Mouse (Mus musculus): ENCODE data around the gene Dock11. TPM values are rescaled to one million over a fixed set of nuclear protein-coding genes. Genes with fewer than 3 reads are reported as not detected.

The Dock11 gene
- total RNA-seq, 2 experiments from 2014 or later = 8.7 to 11.8 TPM

DNA sequence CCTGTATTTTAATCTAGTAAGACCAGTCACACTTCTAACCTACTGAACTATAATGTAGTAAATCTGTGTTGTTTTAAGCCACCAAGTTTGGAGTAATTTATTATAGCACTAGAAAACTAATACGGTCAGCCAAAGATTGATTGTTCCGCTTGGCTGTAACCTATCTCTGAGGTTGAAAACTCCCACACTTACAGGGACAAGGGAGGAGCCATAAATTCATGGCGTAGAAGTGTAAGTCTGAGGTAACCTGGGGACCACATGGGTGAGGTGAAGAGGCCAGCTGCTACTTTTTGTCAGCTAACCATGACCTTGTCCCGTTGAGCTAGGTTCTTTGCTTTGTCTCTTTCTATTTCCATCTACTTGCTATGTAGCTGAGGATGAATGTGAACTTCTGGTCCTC lies 61.5 kb downstream of the Dock11 start:
- DNase-seq = no peak

DNA sequence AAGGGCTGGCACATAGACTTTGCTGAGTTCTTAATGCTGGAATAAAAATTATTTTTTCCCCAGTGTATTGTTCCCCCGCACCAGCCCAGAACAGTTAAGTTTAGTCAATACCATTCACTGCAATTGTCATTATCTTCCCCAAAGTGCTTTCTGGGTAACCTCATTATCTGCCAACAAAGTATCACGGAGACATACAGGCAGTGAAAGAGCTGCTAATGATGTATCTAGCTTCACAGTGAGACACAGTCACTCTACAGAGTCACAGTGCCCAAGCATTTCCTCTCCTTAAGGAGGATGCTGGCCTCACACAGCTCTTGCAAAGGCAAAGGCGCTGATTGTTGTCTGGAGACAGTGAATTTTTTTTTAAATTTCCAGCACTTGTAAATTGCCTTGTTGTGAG lies 63.3 kb downstream of the Dock11 start:
- DNase-seq = no peak

DNA sequence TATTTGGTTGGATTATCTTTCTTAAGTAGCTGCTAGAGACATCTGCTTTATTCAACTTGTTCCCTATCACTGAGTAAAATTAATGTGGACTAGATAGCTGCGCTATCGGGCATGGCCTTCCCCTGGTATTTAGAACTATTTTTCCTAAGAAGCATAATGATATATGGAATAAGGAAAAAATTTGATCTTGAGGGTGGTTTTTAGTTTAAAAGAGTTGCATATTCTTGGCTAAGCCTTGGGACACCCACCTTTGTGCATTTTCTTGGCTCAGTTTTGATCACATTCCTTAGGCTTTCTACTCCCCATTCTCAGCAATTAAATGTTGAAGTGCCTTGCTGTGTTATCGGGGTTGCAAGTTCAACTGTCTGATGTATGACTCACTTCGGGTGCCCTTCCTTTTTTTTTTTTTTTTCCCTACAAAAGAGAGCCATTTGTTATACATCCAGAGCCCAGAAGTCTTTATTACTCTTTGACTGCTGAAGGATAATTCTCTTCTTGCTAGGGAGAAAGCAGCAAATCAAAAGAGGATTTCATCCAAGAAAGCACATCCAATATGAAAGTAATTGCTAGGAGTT lies 64.0 kb downstream of the Dock11 start:
- no peak for DNase-seq

DNA sequence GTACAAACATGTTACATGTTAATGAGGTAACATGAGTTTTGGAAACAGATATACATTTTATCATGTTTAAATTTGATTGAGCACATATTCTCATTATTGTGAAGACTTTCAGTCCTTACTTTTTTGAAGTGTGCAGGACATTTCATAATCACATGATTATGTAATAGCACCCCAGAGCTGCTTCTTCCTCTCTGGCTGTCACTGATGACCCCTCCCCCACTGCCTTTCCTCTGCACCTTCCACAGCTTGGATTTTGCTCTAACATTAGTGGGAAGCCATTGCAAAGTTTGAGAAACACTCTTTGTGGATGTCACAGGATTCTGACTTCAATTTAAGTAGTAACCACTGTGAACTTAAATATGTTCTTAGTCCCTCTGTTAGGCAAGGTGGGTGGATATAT lies 67.6 kb downstream of the Dock11 start:
- no peak for DNase-seq

DNA sequence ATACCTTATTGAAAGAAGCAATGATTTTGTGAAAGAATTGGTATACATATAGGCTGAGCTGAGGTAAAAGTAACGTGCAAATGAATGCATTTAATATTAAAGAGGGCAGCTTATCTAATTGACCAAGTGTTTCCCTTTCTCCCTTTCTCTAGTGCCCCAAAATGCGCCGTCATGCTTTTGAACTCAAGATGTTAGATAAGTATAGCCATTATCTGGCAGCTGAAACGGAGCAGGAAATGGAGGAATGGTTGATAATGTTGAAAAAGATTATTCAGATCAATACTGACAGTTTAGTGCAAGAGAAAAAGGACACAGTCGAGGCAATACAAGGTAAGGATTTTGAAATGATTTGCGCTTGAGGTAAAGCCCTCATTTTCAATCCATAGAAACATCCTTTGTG lies 74.5 kb downstream of the Dock11 start:
- no peak for DNase-seq

DNA sequence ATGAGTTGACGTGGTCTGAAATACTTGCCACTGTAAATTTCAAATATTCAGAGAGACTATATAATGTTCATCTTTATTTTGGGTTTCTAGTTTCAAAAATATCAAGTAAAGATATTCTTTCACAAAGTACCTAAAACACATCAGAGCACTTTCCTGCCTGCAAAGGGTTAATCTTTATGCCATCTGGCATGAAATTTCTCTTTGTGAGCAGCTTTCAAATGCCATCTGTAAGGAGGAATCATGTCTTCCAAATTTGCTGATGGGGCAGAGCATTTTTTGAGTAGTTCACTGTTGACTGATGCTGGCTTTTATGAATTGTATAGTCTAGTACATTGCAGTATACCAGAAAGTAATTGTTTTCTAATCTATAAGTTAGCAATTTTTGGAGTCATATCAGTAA lies 80.6 kb downstream of the Dock11 start:
- no peak for DNase-seq

DNA sequence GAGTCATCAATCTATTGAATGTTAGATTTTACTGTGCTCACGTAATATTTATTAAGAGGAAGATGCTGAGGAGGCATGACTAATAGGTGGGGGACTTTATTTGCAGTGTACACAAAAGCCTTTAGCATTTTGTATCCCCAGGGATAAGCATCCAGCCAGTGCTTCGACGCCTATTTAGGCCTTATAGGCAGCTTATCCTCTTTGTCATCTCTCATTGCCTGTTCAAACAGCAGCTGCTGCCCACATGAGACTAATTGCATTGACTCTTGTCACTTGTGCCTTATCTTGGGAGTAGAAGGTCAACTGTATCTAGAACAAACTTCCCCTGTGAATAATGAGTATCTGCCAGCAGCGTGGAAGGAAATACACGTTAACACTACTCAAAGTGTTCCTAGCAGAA lies 88.0 kb downstream of the Dock11 start:
- no peak for DNase-seq

DNA sequence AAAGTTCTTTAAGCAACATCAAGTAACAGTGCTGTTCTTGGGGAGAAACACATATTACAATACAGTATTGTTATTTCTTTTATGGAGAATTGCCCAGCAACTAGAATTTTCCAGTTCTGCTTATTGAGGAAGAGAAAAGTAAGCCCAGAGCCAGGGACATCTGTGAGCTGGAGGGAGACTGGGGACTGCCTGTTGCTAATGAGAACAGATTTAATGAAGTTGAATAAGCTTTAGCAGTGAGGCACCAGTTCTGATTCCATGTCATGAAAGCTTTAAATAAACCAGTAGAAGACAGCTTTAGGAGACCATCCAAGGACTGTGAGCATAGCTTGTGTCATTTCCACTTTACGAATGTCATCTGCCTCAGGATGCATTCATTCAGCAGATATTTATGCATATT lies 99.3 kb downstream of the Dock11 start:
- no peak for DNase-seq

DNA sequence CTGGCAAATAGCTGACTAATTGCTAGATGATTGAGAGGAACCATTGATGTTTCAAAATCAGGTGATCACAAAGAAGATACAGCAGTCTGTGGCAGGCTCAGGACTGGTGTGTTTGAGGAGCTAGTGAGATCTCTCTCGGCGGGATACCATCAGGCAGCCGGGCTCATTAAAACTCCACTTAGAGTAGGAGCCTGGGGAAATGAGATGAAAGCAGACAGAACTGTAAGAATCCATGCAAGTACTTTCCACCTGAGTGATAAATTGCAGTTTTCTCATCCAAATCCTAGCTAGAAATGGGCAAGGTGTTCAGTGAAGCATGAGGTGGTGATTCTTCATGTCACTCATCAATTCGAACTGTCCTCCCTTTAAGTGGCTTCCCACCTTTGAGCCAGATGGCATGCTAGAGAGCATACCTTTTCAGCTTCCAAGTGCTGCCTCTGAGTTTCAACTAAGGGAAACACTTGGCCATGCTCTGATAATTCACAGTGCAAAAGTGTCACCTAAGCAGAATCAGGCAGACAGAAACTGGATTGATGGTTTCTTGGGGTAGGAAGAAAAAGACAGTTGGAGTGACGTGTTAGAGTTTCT lies 102.0 kb downstream of the Dock11 start:
- DNase-seq = no peak

DNA sequence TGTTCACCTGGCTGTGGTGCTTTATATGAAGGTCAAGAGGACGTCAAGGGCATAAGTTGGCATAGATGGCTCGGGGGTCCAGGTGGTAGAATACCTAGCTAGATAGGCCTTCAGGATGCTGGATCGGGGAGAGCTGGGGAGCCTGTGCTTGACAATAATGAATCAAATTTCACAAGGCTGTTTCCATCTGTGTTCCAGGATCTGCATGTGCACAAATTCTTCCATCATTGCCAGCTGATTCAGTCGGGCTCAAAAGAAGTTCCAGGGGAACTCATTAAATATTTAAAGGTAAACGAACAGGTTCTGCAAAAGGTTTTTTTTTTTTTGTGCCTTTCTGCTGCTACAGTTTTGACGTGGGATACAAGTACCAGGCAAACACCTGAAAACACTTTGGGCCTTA lies 105.6 kb downstream of the Dock11 start:
- no peak for DNase-seq

DNA sequence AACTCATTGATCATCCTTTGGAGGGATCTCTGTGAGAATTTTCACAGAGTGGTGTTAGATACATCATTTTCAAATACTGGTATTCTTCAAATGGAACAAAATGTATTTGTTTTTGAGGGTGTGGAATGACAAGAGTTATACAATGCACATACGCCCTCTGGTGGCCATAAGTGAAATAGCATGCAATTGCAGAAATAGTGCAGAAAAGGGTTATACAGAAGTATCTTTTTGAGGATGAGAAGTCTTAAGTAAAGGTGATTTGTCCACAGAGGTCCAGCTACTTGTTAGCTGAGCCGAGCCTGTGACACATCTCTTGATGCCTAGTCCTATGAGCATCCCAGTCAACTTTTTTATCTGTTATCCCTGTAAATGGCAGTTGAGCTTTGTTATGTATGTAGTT lies 108.4 kb downstream of the Dock11 start:
- peak; percentile 14 for DNase-seq

DNA sequence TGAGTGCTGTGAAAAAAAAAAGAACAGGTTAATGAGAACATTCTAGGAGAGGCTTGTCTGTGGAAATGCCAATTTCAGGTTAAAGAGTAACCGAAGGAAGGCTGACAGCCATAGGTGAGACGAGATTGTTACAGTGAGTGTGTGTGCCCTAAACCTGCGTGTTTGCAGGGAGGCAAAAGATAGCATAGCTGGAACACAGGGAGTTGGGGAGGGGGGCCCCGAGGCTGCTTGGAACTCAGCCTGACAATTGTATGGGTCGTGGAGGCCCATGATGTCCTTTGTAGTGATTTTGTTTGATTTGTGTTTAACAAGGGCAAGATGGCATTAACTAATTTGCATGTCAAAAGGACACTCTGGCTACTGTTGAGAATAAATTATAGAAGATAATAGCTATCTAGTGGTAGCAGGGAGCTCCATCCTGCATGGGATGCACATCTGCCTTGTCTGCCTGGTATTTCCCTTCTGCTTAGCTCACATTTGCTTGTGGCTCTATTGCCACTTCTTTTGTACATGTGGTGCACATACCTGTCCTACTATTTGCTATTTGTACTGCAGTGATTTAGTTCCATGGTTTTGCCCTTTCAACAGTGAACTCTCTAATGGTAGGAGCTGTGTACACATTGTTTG lies 109.3 kb downstream of the Dock11 start:
- no peak for DNase-seq

DNA sequence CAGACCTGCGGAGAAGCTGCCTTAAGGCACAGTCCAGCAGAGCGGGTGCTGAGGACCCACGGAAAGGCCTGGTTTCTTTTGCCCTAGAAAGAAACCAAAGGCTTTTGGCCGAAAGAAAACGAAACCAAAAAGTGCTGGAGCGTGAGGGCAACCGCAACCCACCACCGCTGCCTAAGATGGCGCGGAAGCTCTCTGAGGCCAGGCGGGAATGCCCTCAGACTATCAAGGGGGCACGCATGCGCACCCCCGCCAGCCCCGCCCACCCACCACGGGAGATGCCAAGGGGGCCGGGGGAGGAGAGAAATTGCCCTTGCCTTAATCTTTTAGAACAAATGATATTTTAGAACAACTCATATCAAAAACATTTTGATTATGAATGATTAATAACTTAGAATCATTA lies 137.0 kb downstream of the Dock11 start:
- no peak for DNase-seq

DNA sequence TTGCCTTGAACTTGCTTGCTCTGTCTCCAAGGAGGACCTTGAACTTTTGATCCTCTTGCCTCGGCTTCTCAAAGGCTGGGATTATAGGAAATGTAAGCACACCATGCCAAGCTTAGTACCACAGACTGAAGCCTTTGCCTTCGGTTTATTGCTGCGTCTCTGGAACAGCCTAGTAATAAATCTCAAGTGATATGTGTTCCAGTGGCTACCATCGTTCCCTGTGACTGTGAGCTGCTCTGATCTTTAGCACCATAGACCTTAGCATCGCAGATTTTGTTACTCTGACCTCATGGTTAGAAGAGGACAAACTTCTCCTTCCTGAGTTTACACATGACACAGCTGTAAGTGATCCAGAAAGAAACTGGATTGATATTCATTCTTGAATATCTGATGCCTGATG lies 142.5 kb downstream of the Dock11 start:
- no peak for DNase-seq

DNA sequence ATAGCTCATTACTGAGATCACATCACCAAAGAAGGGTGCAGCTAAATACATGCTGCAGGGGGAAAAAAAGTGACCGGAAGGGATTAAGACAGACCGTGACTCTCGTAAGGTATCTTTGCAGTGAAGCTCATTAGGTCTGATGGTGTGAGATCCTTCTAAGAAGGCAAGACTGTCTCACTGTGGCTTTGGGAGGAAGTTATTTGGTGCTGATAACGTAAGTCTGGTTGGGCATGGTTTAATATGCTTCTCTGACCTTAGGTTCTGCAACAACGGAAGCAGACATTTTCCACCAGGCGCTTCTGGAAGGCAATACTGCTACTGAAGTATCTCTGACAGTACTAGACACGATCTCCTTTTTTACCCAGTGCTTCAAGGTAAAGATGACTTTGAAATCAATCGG lies 145.4 kb downstream of the Dock11 start:
- DNase-seq = no peak

DNA sequence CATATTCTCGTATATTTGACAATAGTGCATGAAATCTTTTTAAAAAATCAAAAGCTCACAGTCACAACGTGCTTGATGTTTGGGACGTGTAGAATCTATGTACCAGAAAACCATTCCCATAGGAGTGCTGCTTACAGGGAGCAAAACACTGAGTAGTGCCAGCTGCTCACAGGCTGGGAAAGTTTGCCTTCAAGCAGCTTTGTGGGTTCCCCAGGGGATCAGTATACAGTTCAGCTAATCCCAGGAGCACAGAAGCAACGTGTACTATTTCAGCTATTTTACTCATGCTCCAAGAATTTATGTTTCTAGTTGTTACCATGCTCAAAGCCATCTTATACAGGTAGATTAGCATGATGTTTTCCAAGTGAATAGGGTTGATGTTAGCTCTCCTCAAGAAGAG lies 157.1 kb downstream of the Dock11 start:
- DNase-seq = no peak

DNA sequence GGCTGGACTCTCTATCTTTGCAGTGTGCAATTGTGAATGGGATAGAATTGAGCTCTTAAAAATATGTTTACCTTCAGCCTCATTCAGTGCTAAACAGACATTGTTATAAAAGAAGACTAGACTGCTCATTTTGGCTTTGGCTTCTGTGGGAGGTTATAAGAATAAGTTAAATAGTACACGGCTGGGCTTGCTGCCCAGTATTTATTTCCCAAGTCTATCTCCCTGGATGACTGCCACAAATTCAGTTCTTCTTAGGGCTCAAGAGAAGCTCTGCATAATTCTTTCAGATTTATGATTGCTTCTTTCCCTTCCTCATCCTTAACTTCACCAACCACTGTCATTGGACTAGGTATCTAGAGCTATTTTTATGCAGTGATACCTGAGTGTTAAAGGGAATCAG lies 158.8 kb downstream of the Dock11 start:
- DNase-seq = peak; percentile 35

DNA sequence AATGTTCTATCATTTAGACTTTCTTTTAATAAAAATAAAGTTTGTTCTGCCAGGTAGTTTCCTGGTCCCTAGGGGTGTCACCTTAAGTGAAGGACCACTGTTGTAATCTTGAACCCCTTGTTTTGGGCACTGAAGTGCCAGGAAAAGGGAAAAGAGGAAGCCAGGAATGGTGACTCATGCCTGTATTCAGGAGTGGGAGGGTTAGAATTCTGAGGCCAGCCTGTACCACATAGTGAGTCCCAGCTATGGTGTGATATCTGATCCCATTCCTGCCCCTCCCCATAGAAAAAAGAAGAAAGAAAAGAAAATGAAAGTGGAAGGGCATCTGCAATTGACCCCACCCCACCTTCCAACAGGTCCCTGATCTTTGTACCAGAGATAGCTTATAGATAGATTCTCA lies 161.7 kb downstream of the Dock11 start:
- no peak for DNase-seq

DNA sequence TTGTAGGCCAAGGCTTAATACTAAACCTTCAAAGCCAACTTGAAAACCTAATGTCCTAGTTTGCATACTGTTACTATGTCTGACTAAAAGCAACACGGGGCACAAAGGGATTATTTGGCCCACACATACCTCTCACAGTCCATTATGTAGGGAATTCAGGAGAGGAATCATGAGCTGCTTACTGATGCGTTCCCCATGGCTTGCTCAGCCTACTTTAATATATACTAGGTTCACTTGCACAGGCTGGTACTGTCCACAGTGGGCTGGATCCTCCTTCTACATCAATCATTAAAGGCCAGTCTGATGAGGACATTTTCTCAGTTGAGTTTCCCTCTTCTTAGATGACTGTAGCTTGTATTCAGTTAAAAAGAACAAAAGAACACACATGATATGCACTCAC lies 185.4 kb downstream of the Dock11 start:
- DNase-seq = no peak

DNA sequence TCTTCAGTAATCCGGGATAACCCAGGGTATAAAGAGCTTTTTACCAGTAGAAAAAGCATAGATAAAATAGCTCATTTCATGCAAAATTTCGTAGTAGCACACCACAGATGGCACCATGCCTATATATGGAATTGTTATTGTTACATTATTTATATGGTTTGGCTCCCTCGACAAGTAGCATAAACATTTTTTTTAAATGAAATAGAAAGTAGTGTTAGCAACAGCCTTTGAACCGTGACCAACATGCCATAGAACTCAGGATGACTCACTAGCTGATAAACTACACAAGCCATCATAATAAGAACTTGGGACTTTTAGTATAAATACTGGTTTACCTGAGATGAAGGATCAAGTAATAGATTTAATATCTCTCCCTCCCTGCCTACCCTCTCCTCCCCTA lies 188.5 kb downstream of the Dock11 start:
- DNase-seq = no peak

DNA sequence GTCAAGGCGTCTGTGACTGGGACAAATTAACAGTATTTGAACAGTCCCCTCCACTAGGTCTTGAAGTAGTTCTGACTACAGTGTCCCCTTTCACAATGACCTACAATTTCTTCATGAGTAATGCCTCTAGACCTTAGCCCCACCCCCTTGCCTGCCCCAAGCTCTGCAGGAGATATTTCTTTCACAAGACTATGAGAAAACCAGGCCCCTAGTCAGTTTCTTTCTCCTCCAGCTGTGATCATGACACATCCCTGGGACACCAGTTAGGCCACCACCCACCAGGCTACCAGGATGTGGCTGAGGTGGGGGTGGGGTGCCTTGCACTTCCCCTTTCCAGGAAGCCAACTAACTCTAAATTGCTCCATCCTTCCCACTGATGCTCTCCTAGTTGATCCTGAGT lies 194.3 kb downstream of the Dock11 start:
- DNase-seq = peak; percentile 1

DNA sequence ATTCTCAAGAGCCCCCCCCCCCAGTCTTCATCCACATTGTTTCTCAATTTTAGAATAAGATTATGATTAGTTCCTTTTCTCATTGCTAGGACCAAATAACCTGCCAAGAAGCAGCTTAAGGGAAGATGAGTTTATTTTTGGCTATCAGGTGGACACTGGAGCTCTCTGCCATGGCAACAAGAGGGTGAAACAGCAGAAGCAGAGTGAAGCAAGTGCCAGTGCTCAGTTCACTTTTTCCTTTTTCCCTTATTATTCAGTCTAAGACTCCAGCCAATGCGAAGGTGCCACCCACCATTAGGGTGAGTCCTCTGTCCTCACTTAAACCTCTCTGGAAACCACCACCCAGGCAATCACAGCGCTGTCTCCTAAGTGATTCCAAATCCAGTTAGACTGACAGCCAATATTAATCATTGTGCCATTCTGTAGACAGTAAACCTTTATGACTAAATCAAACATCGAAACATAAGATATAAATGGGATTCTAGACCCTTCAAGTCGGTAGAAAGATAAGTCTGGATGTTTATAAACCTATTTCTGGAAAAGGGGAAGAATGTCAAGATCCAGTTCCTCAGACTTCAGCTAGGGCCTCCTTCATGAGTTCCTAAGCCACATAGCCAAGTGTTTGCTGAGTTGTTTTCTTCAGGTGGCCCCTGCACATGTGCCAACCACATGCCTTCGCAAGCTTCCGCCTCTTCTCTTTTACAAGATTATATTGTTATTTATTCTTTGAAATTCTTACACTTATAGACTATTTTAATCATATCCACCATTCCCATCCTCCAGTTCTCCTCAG lies 200.0 kb downstream of the Dock11 start:
- no peak for DNase-seq

DNA sequence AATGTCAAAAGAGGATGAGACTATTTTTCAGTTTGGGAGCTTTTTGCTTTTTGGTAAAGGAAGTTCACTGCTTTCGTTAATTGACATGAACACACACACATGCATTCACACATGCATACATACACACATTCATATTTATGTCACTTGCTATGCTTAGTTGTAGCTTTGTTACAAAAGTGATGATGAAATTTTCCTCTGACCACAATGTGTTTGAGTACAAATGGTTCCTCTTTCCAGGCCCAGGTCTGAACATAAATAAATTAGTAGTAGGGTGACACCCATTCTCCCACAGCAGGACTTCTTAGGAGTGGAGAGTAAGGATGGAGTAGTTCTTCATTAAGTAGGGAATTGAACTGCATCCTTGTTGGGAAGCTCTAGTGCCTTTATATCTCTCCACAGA lies 212.3 kb downstream of the Dock11 start:
- DNase-seq = no peak

DNA sequence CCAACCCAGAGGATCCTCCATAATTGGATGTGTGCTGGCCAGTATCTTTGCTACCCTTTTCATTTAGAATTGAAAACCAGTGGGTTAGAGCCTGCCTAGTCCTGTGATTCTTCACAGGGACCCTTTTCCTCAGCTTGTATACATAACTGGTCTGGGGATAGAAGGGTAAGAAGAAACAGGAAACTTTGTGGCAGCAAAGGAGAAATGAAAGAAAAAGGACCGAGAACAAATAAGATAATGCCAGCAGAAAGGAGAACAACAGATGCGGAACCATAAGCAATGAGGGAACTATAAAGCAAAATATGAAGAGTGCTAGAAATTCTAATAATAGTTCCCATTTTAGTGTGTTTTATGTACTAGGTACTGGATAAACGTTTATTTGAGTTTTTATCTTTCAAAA lies 212.7 kb downstream of the Dock11 start:
- DNase-seq = no peak
